Mouse (Mus musculus) lung, postnatal 0 days (tissue): Measurements from ENCODE around the gene Htr2a.

Source experiments
- CTCF ChIP-seq: IDR thresholded peaks from 2 replicates; pipeline ENCODE4 v1.5.1; 2016; ENCODE audit warnings: antibody characterized with exemption, mild to moderate bottlenecking
- EP300 ChIP-seq: IDR thresholded peaks from 2 replicates; pipeline ENCODE4 v1.6.1; 2016; ENCODE audit warnings: antibody characterized with exemption, mild to moderate bottlenecking, control low read depth

GRCm38 (mm10) chr14:74601333-74602087 lies 39.1 kb upstream of the Htr2a start:
- TF ChIP-seq CTCF (no peak), EP300 (no peak)
